Mouse (Mus musculus) heart, adult 2 months (tissue): ENCODE measurements at regions not wholly inside any gene's neighbourhood (a gene's known extent, or its start where the extent isn't known, plus 50 kb on each side); places are given as distances from the start of the nearest gene placed in this dataset.

Source experiments
- CTCF ChIP-seq: fragments of 200-600 bp; IDR thresholded peaks from 2 replicates; pipeline ENCODE4 v1.8.1; 2022; ENCODE audit warnings: antibody characterized with exemption, mild to moderate bottlenecking, moderate library complexity
- EP300 ChIP-seq: fragments of 200-500 bp; IDR thresholded peaks from 2 replicates; pipeline ENCODE4 v1.6.1; 2011; ENCODE audit warnings: low read depth, low read length, control low read depth; ENCODE audit not compliant: insufficient read depth

DNA sequence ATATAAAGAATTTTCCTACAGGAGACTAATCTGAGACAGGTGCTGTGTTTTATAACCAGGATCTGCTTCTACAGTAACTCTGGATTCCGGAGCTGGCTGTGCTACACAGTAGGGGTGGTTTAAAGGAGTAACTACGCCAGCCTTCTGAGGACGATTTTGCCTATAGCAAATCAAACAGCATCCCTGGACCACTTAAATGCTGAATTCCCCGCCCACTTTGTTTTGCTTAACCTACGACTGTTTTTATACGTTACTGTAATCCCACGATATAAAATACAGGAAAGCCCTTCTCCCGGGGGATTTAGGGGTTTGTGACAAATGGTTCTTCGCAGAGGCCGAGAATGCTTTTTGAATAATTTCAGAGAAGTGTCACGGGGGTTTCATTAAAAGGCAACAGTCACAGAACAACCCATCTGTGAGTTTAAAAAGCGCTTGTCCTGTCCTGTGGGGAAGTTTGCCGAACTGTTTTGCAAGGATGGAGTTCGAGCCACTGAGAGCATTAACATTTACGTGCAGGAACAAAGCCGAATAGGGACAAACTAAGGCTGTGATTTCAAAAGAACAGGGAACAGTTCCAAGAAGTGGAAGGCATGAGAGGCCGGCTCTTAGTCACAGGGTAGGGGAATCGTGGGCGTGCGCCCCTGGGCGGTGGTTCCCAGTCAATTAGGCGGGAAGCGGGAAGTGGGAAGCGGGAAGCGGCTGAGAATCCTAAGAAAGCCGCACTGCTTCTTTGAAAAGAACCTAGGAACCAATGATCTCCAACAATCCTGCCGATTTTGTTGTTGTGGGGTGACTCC, 49.7 kb upstream of the Hnrnpa3 start:
- TF ChIP-seq CTCF (no peak), EP300 (no peak)
